Mouse (Mus musculus) induced T-regulatory cell, adult 2 months (primary cell): Measurements from ENCODE around the gene Fgfr2.
"Not testable (repeated sequence)": the region's sequence is repeated elsewhere in the genome, so short reads cannot be mapped to it uniquely, and the experiment has no call there.

Source experiments
- DNase-seq: peaks from one replicate; pipeline ENCODE4 v3.0.0-alpha.2; 2012; ENCODE audit warnings: low read depth

Gene Fgfr2

DNA sequence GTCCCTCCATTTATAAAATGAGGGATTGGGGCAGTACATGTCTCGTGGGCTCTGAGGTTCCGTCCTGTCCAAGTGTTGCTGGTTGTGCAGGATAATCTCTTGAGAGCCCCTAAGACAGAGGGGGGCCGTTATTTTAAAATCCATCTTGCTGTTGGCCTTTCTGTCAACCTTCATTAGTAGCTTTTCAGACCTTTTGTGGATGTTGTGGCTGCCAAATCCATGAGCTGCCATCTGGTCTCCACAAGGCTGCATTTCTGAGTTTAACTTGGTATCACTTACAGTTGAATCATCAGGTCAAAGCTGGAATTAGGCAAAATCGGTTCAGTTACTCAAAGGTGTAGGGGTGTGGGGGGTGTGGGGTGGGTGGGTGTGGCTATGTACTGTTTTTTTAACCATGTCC lies 2569.8 kb downstream of the Fgfr2 start:
- no peak for DNase-seq

DNA sequence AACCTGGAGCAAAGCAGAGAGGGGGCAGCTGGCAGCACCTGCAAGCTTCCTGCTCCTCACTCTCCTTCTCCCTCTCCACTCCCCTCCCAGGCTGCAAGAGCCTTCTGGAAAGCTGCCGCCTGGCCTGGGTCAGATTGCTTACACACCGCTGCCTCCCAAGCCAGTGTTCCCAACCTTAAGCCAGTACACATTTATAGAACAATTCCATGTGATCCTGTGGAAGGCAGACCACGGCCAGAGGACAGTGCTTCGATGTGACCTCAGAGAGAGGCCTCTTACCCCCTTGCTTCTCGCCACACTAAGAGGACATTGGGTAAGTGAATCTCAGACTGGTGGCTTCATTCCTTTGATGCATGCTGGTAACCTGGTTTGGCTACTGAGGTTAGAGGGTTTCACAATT lies 2570.4 kb downstream of the Fgfr2 start:
- DNase-seq: no peak

DNA sequence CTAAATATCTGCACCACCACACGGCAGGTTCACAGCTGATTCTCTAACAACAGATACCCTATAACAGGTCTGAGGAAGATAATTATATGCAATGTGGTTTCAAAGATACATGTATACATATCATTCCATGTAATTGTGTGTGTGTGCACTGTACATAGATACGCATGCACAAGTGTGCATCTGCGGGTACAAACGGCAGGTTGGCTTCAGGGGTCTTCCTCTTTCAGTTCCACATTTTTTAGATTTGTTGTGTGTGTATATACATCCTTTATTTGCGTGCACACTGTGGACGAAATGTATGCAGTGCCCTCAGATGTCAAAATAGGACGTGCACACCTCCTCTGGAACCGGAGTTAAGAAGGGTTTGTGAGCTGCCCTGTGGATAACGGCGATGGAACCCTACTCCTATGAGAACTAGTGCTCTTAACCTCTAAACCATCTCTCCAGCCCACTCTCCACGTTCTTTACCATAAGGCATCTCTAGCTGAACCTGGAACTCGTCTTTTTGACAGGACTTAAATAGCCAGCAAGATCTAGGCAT lies 2575.4 kb downstream of the Fgfr2 start:
- no peak for DNase-seq

DNA sequence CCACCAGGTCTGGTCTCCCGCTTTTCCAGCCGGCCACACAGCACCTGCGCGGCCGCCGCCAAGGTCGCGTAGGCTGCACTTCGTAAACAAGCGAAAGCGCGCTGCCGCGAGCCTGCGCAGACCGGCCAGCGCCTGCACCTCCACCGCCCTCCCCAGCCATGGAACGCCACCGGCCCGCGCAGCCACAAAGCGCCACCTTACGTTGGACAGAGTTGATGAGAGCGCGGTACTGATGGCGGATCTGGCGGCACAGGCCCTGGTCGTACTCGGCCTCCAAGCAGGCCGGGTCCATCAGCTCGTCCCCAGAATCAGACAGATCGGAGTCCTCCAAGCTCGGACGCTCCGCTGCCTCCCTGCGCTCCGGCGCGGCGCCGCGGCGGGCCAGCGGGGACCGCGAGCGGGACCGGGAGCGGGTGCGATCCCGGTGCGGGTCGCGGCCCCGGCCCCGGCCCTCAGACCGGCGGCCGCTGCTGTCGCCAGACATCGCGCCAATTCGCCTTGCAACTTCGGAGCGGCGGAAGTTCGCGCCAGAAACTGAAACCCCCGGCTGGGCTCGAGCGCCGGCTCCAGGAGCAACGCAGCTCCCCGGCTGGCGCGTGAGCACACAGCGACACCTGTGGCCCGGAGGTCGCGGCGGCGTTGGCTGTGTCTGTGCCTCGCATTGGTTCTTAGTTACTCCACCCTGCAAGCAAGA lies 2576.2 kb downstream of the Fgfr2 start:
- DNase-seq: peak; percentile 94

DNA sequence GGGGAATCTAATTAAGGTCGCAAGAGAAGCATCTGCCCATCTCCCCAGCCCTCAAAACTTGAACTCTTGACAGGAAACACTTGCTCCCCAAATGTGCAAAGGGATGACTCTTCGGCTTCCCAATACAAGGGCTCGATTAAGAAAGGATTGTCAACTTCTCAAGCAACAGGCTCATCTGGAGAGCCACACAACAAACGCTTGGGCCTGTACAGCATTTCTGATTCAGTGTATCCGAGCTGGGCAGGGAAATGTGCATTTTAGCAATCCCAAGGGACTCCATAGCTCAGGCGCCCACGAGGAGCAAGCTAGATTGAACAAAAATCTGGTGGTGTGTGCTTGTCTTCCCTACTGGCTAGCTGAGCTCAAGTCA lies 2576.7 kb downstream of the Fgfr2 start:
- DNase-seq: no peak

DNA sequence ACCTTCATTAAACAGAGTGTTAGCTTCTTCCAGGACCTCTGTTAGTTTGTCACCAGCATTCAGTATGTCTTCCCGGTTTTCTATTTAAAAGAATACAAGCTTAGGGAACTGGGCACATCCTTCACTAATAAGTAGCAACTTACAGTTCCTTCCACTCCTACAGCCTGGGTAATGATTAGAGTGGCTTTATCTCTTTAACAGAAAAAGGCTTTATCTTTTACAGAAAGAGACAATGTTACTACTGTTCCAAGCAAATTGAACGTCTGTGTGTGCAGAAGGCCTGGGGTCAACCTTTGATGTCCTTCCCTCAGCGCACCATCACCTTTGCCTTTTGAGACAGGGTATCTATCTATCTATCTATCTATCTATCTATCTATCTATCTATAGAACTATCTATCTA lies 2577.3 kb downstream of the Fgfr2 start:
- DNase-seq: peak; percentile 14

DNA sequence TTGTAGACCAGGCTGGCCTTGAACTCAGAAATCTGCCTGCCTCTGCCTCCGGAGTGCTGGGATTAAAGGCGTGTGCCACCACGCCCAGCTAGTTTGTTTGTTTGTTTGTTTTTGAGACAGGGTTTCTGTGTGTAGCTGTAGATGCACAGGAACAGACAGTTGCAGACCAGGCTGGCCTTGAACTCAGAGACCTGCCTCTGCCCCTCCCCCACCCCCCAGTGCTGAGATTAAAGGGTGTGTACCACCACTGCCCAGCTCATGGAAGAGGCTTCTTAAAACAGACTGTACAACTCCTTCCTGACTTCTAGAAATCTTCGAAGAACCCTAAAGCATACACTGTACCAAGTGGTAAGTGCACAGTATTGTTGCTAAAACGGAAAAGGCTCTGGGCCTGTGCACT lies 2577.7 kb downstream of the Fgfr2 start:
- DNase-seq: peak; percentile 17

DNA sequence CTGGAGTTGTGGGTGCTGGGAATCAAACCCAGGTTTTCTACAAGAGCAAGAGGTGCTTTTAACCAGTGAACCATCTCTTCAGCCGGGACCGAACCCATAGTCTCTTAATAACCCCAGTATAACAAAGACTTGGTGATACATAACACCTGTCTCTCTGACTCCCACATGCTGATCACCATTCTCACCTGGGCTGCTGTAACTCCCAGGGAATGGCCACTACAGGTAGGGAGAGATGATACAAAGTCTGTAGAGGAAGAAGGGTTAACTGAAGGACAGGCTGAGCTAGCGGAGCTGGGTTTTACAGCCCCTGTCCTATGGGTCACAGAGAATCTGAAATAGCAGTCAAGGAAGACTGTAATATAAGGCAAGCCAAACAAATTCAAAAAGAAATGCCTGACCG lies 2580.0 kb downstream of the Fgfr2 start:
- no peak for DNase-seq

DNA sequence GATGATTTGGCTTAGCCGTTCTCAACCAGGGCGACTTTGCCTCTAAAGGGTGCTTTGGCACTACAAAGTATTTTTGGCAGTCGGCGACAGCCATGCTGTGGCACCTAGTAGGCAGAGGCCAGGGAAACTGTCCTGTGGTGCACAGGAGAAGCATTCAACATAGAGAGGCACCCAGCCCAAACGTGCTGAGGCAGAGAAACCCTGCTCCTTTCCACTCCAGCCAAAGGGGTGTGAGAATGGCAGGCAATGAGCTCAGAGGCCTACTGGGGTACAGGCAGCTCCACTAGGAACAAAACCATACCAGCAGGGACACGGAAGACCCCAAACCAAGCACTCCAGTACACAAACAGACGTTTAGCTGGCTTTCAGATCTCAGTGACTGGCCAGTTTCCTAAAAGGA lies 2583.0 kb downstream of the Fgfr2 start:
- no peak for DNase-seq

DNA sequence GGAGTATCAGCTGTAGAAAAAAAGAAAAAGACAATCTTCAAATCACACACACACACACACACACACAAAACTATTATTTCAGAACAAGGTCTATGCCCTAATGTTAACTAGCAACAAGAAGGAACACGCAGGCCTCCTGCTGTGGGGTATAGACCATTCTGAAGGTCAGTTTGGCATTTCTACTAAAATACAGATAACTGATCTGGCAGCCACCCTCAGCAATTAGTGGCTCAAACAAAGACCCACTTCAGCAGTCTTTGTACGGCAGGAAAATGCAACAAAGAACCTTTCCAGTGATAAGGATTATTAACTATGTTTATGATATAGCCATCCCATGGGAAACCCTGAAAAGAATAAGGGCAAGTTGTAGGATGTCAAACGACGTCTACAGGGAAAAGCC lies 2586.1 kb downstream of the Fgfr2 start:
- no peak for DNase-seq

DNA sequence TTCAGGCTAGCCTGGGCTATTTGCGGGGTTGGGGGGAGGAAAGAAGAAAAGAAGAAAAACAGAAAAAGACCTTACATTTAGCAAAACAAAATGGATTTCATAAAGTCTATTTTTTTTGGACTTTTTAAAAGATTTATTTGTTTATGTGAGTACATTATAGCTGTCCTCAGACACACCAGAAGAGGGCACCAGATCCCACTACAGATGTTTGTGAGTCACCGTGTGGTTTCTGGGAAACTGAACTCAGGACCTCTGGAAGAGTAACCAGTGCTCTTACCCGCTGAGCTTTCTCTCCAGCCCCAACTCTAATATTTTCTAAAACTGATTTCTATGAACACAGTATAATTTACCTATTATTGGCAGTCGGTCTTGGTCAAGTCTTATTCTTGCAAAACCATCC lies 2588.0 kb downstream of the Fgfr2 start:
- no peak for DNase-seq

DNA sequence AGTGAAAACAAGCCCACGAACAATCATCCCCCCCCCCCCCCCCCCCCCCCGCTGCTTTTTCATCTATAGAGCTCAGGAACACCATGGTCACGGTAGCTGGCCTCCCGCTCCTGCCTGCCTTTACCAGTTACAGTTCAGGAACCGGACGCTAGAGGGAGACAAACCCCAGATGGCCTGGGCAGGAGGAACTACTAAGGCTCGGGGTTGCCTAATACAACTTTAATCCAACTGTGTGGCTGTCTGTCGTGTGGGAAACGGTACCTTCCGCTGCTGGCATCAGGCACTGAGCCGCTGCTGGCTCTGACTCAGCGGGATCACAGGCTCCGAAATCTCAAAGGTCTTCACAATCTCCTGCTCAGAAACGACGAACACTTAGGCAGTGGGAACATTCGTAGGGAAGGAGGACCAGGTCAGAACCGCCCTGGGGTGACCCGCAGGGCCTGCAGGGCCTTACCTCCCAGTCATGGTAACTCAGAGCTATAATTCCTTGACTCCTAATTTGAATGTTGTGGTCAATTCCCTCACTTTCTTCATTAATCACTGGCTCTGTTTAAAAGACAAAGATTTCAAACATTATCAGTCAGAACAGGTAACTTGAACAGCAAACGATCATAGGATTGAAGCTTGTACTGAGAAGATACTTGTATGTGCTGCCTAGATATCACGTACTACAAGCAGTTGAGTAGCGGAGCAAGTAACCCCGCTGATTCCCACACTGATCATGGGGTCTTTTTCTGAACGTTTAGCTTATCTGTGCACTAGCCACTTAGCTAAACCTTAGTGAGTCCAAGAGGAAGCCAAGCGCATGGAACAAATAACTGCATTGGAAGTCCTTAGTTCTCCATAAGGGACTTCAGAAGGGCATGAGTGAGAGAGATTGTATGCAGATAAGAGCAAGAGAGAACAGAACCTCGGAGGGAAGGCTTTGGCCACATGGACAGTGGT lies 2589.6 kb downstream of the Fgfr2 start:
- peak; percentile 90 for DNase-seq

DNA sequence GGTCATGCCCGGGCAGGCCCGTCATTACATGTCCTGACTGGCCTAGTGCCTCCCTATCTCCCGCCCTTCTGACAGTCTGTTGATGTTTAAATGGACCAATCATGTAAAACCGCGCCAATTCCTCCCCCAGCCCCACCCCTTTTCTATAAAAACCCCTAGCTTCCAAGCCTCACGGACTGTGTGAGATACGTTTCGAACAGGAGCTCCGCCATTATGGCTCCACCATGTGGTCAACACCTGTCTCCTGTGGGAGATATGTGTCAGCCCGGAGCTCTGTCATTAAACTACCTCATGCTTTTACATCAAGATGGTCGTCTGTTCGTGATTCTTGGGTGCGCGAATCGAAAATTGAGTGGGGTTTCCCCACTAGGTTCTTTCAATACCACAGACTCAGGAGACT lies 2592.0 kb downstream of the Fgfr2 start:
- DNase-seq: not testable (repeated sequence)

DNA sequence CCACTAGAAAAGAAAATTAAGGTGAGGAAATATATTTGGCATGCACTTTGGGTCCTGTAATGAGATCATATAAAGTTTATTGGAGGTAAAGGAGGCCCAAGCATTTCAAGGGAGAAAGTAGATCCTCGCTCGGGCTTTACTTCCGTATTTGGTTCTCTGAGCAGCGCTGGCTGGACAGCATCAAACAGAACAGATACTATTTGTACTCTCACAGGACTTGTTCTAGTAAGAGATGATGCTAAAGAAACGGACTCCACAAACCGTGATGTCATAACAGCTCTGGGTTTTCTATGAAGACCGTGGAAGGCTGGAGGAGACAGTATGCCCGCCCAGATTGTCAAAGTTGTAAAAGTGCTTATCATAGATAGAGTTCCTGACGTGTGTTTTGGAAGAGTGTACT lies 2595.8 kb downstream of the Fgfr2 start:
- no peak for DNase-seq

DNA sequence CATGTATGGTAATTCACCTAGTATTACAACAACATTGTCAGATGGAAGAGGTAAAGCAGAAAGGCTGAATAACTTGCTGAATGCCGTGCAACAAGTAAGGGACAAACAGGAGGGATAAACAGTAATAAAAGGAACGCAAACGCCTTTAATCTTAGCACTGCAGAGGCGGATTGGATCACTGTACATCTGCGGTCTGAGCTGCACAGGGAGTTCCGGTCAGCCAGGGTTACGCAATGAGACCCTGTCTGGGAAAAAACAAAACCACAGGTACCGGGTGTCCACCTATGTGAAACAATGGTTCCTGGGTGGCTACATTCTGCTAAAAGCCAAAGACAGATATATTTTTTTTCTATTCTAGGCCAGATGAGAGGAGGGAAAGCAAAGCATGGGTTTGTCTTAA lies 2599.7 kb downstream of the Fgfr2 start:
- DNase-seq: no peak

DNA sequence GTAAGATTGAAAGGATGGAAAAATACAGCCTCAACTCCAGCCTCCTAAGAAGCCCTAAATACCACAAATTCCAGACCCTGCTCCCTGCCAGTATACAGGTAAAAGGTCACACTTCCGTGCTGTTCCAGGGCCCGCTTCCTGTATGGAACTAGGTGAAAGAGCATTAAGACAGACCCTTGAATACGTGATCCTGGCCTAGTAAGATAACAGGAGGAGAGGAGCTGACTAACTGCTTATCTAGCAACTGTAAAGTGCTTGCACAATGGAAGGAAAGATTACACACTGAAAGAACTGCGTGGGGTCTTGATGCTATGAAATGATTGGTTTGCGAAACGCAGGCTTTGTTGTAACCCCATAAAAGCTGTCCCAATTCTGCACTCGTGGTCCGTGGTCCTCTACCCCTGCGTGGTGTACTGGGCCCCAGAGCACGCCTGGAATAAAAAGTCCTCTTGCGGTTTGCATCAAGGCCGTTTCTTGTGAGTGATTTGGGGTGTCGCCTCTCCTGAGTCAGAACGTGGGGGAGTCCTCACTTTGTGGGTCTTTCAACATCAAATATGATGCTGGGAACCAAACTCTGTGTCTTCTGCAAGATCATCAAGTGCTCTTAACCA lies 2602.2 kb downstream of the Fgfr2 start:
- no peak for DNase-seq

DNA sequence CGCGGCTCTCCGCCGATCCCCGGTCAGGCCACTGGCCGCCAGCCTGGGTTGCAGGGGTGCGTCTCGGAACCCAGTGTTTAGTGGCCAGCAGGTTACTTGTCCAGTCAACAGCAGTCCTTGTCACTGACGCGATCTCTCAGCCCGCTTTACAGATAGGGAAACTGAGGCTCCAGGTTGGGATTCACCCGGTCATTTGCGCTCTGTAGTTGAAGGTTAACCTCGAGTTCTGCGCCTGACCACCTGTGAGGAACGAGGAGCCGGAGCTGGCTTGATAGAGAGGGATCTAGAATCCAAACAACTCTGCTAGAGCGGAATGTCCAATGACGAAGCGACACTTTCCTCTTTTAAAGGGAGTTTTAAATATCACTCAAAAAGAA lies 2603.1 kb downstream of the Fgfr2 start, which contains the start of gene Ate1:
TSS of gene Ate1 (minus strand) at position 321 of the 377 bp plus-strand sequence.
- no peak for DNase-seq

DNA sequence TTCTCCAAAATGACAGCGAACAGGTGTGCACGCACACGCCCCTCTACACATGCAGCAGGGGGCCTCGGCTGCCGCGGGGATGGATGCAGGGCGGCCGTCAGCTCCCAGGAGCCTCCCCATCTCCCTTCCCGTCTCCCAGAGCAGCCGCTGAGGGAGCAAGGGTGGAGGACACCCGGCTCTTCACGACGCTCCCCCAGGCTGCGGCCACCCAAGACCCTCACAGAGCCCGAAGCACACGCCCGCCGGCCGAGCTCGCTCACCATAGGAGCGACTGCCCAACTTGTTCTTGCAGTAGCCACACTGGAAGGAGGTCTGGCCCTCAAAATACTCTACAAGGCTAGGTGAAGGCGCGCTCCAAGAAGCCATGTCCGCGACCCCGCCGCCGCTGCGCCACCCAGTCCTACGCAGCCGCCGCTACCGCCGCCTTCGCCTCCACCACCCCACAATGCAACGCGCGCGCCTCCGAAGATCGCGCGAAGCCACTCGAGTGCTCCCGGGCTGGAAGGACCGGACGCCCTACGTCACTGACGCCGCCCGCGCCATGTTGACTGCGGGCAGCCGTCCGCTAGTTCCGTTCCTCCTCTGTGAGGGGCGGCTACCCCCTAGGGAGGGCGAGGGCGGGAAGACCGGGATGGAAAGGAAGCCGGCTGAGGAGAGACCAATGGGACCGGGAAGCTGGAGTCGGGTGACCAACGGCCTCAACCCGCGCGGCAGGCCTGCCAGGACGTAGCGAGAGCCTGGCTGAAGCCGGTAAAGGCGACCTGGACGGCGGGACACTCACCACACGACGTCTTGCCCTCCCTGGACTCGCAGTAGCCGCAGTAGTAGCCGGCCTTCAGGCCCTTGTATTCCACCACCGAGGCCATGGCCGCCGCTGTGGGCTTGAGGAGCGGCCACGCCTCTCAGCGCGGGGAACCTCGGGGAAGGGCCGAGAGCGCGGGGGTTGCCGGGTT lies 2603.8 kb downstream of the Fgfr2 start:
- DNase-seq: peak; percentile 96

DNA sequence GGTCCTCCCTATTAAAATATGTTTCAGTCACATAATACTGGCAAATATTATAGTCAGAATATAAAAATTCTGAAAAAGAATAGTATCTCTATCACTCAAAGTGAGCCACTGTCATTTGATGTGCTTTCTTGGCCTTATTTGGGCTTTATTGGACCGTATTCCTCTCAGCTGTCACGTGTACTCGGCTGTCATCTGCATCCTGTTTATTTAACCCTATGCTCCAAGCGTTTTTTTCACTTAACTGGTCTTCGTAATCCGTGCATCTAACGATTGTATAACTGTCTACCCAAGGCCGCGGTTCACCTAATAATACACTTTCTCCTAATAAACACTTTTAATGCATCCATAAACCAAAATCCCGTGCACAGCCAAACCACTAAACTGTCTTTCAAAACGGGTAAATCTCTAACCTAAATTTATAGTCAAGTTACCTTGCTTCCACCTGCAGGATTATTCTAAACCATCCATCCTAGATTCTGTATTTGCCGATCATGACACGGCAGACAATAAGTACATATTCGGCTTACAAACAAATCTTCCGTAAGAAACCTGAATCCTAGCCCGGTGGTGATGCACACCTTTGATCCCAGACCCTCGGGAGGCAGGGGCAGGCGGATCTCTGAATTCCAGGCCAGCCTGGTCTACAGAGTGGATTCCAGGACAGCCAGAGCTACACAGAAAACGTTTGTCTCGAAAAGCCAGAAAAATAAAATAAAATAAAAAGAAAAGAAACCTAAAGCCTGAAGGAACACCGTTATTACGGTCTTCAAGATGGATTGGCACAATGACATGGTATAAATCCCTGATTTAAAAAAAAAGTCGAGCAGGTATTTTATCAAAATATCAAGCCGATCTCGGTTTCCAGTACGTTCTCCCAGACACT lies 2604.7 kb downstream of the Fgfr2 start:
- DNase-seq: peak; percentile 29

DNA sequence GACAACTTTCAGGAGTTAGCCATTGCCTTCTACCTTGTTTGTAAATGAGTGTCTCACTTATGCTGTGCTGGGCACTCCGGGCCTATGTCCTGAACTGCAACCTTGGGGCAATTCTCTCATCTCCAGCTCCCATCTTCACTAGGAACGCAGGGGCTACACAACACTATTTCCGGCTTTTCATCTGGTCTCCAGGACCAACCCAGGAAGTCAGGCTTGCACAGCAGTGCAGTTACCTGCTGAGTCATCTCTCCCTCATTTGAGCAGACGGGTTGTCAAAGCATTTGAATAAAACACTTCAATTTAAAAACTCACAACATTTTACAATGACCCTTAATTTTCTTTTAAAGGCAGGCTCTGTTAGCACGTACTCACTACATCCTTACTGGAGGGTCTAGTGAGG lies 2612.9 kb downstream of the Fgfr2 start:
- no peak for DNase-seq

DNA sequence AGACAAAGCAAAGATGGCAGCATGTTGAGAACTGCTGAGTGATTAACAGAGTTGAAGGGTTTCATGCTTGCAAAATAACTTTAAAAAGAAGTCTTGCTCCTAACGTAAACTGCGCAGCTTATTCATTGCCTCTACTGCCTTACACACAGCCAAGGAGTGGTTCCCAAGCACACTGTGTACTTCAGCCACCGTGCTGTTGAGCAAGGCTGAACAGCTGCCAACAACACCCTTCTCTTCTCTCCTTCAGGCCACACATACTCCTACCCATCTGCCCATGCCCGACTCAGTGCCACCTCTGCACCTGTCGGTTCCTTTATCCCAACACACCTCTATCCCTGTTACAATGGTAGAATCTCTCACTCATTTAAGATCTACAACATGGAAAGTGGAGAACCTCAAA lies 2620.1 kb downstream of the Fgfr2 start:
- DNase-seq: no peak
